Mouse (Mus musculus): ENCODE results near the gene Ehhadh. TPM values are rescaled to one million over a fixed set of nuclear protein-coding genes. Genes with fewer than 3 reads are reported as not detected.

Ehhadh gene
- 2.7 TPM for polyA plus RNA-seq (2015; fragmentation: Illumina TruSeq; extraction: RNeasy Lipid Tissue Mini Kit (QIAGEN cat#74804); ENCODE audit: insufficient read depth, low read depth, low replicate concordance)

GRCm38 (mm10) chr16:21787516-21788353 lies at the start of gene Ehhadh:
Gene Ehhadh (minus strand): TSS chr16:21787807.

GRCm38 (mm10) chr16:21793875-21794696 lies 6.5 kb upstream of the Ehhadh start, which contains the start of gene Map3k13:
Gene Map3k13 (plus strand): TSS chr16:21794346.

Other genes with a start within 250 kb of the Ehhadh start
- 5.5 TPM for gene 2510009E07Rik, start 93.1 kb downstream of the Ehhadh start, polyA plus RNA-seq (2015; fragmentation: Illumina TruSeq; extraction: RNeasy Lipid Tissue Mini Kit (QIAGEN cat#74804); ENCODE audit: insufficient read depth, low read depth, low replicate concordance)
- gene Map3k13, start 6.5 kb upstream of the Ehhadh start, polyA plus RNA-seq (2015; fragmentation: Illumina TruSeq; extraction: RNeasy Lipid Tissue Mini Kit (QIAGEN cat#74804); ENCODE audit: insufficient read depth, low read depth, low replicate concordance) = 1.8 TPM
- 5.3 TPM for gene Tmem41a, start 159.7 kb upstream of the Ehhadh start, polyA plus RNA-seq (2015; fragmentation: Illumina TruSeq; extraction: RNeasy Lipid Tissue Mini Kit (QIAGEN cat#74804); ENCODE audit: insufficient read depth, low read depth, low replicate concordance)
- 0.26 TPM for gene Liph, start 207.9 kb upstream of the Ehhadh start, polyA plus RNA-seq (2015; fragmentation: Illumina TruSeq; extraction: RNeasy Lipid Tissue Mini Kit (QIAGEN cat#74804); ENCODE audit: insufficient read depth, low read depth, low replicate concordance)
- gene Senp2, start 221.7 kb upstream of the Ehhadh start, polyA plus RNA-seq (2015; fragmentation: Illumina TruSeq; extraction: RNeasy Lipid Tissue Mini Kit (QIAGEN cat#74804); ENCODE audit: insufficient read depth, low read depth, low replicate concordance) = 8.5 TPM

Measured in pancreas, adult 10 weeks (tissue).